Mouse (Mus musculus): ENCODE data around the gene Bmx. TPM values are rescaled to one million over a fixed set of nuclear protein-coding genes. Genes with fewer than 3 reads are reported as not detected.

Bmx gene
- polyA plus RNA-seq, 1 experiment from 2014 or later, result 0.37 TPM

- Histone ChIP-seq H3K27ac (no peak overlapping the region), H3K4me1 (replicated peaks) (no peaks in the 10 kb centered on the region), H3K27me3 (ENCODE audit: insufficient read depth, poor library complexity, severe bottlenecking) (peaks cover 45% of the 10 kb centered on the region), H3K36me3 (no peaks in the 10 kb centered on the region), H3K4me3 (no peak overlapping the region), H3K9me3 (no peaks in the 10 kb centered on the region)
- no peak for DNase-seq (ENCODE audit: low spot score)
- WGBS, result 81% methylated on average over 1 of the region's 1 CpGs
These were observed 93.3 kb downstream of the Bmx start for GRCm38 (mm10) chrX:164164681-164165080.

- 85% methylated on average over 5 of the region's 5 CpGs for WGBS
- Histone ChIP-seq H3K9me3 (no peaks in the 10 kb centered on the region), H3K27me3 (ENCODE audit: insufficient read depth, poor library complexity, severe bottlenecking) (peaks cover 35% of the 10 kb centered on the region)
These were observed 103.4 kb downstream of the Bmx start for GRCm38 (mm10) chrX:164154594-164154993.

GRCm38 (mm10) chrX:164153606-164154005 lies 104.4 kb downstream of the Bmx start:
- Histone ChIP-seq H3K27me3 (ENCODE audit: insufficient read depth, poor library complexity, severe bottlenecking) (peaks cover 36% of the 10 kb centered on the region), H3K4me1 (replicated peaks) (no peaks in the 10 kb centered on the region), H3K9me3 (no peaks in the 10 kb centered on the region), H3K27ac (no peak overlapping the region), H3K4me3 (no peak overlapping the region), H3K36me3 (no peaks in the 10 kb centered on the region)
- DNase-seq (ENCODE audit: low spot score), result no peak

More at GRCm38 (mm10) chrX:164154594-164154993, 103.4 kb downstream of the Bmx start:
- no peak overlapping the region for H3K4me3 ChIP-seq
- no peaks in the 10 kb centered on the region for H3K4me1 ChIP-seq (replicated peaks)
- no peaks in the 10 kb centered on the region for H3K36me3 ChIP-seq
- no peak for DNase-seq (ENCODE audit: low spot score)
- no peak overlapping the region for H3K27ac ChIP-seq

GRCm38 (mm10) chrX:164152703-164153102 lies 105.3 kb downstream of the Bmx start:
- Histone ChIP-seq H3K27me3 (ENCODE audit: insufficient read depth, poor library complexity, severe bottlenecking) (peaks cover 40% of the 10 kb centered on the region), H3K9me3 (no peaks in the 10 kb centered on the region), H3K27ac (no peak overlapping the region), H3K4me3 (no peak overlapping the region), H3K36me3 (no peaks in the 10 kb centered on the region), H3K4me1 (replicated peaks) (no peaks in the 10 kb centered on the region)
- DNase-seq (ENCODE audit: low spot score), result no peak
- WGBS, result 80% methylated on average over 2 of the region's 2 CpGs

- Histone ChIP-seq H3K4me1 (replicated peaks) (no peaks in the 10 kb centered on the region), H3K27me3 (ENCODE audit: insufficient read depth, poor library complexity, severe bottlenecking) (peaks cover 49% of the 10 kb centered on the region), H3K4me3 (no peak overlapping the region), H3K27ac (no peak overlapping the region), H3K9me3 (no peaks in the 10 kb centered on the region), H3K36me3 (no peaks in the 10 kb centered on the region)
- 88% methylated on average over 6 of the region's 6 CpGs for WGBS
- no peak for DNase-seq (ENCODE audit: low spot score)
These were observed 112.3 kb downstream of the Bmx start for GRCm38 (mm10) chrX:164145463-164146250.

Other genes starting within 250 kb of the Bmx start
- 0.33 and 0.40 TPM in 2 replicates for gene Car5b, start 230.2 kb downstream of the Bmx start, polyA plus RNA-seq (2016; fragmentation: Nextera tagmentation; extraction: Ambion mirVana)
- gene Siah1b, start 181.7 kb downstream of the Bmx start, polyA plus RNA-seq (2016; fragmentation: Nextera tagmentation; extraction: Ambion mirVana), result 42.0 and 44.7 TPM in 2 replicates
- 0.21 and 0.52 TPM in 2 replicates for gene Cltrn, start 169.4 kb downstream of the Bmx start, polyA plus RNA-seq (2016; fragmentation: Nextera tagmentation; extraction: Ambion mirVana)
- gene Ace2, start 118.9 kb downstream of the Bmx start, polyA plus RNA-seq (2016; fragmentation: Nextera tagmentation; extraction: Ambion mirVana), result 0.51 and 0.54 TPM in 2 replicates
- gene Pir, start 11.2 kb upstream of the Bmx start, polyA plus RNA-seq (2016; fragmentation: Nextera tagmentation; extraction: Ambion mirVana), result 8.2 and 9.0 TPM in 2 replicates
- 1.2 and 2.4 TPM in 2 replicates for gene Vegfd, start 115.2 kb upstream of the Bmx start, polyA plus RNA-seq (2016; fragmentation: Nextera tagmentation; extraction: Ambion mirVana)
- gene Piga, start 161.6 kb upstream of the Bmx start, polyA plus RNA-seq (2016; fragmentation: Nextera tagmentation; extraction: Ambion mirVana), result 12.1 and 19.1 TPM in 2 replicates
- not detected in 2 replicates for gene Asb11, start 178.8 kb upstream of the Bmx start, polyA plus RNA-seq (2016; fragmentation: Nextera tagmentation; extraction: Ambion mirVana)
- 0.42 and 0.54 TPM in 2 replicates for gene Asb9, start 248.1 kb upstream of the Bmx start, polyA plus RNA-seq (2016; fragmentation: Nextera tagmentation; extraction: Ambion mirVana)

Data from hindbrain, embryonic 10.5 days (tissue).